Mouse (Mus musculus) brain, embryonic 14.5 days (tissue): Measurements from ENCODE around the gene Dennd6a.

Source experiments
- CTCF ChIP-seq: fragments of 200-500 bp; IDR thresholded peaks from 2 replicates; pipeline ENCODE4 v1.5.1; 2012; ENCODE audit warnings: inconsistent platforms, mild to moderate bottlenecking, moderate library complexity, borderline replicate concordance; ENCODE audit not compliant: insufficient read depth, insufficient read length; ENCODE audit errors: extremely low read depth
- POLR2A ChIP-seq: fragments of 200-500 bp; IDR thresholded peaks from 2 replicates; pipeline ENCODE4 v1.6.1; 2012; ENCODE audit warnings: mild to moderate bottlenecking, inconsistent platforms, borderline replicate concordance; ENCODE audit not compliant: poor library complexity, insufficient read depth, insufficient read length, severe bottlenecking; ENCODE audit errors: extremely low read depth

GRCm38 (mm10) chr14:26552441-26552840 is 21.2 kb upstream of the Dennd6a start:
- TF ChIP-seq CTCF (no peak), POLR2A (no peak)
